Comparison of ENCODE assay signal across 19 mouse cellular contexts in the genomic region with DNA sequence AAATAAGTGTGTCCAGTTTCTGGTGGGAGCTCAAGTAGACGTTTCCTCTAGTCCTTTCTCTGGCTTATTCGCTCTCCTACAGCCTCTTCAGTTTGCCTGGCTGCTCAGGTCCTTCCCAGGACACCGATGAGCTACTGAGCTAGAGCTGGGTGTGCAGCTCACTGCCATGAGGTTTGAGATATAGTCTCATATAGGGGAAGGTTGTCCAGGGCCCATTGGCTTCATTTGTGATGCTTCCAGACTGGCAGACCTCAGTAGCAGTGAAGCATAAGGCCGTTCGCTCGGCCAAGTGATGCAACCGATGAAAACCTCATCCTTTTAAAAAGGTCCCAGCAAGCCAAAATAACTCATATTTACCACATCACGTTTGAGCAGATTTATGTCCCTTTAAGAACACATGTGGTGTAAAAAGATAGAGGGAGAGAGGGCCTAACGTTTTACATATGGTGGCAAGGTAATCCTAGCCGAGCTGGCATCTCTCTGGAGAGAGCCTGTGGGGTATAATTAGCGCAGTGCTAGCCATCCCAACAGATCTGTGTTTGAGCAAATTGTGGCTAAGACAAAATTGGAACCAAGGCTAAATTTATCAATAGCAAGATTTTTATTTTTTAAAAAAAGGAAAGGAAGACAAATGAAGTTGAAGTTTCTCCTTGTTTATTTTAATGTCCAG.
A peak's percentile ranks its signal among the peaks of the same experiment; 100 is the strongest.
DNase-seq lines count a peak whose midpoint lies in the region; ATAC-seq lines count a peak whose summit lies in the region.
"Had no signal": no experiment of that assay in that cellular context is flagged by ENCODE, and none has a peak within 500 bp of the region (broad histone marks: within the 10 kb centered on the region; RNA-seq: fewer than 3 reads in every experiment).

No protein-coding gene starts in this region.

- peak; percentile 50 to 53 for DNase-seq in cerebellum, postnatal 10 days
- no peak for DNase-seq in cerebellum, adult 18-20 months
- peak; percentile 38 for DNase-seq in gastrocnemius, adult 18-20 months (ENCODE audit: low spot score)
- DNase-seq in gastrocnemius, postnatal 14 days: no peak
- peak; percentile 35 for DNase-seq in brain, adult 2 months (ENCODE audit: low read depth, low spot score)
- DNase-seq in embryonic facial prominence, embryonic 11.5 days (ENCODE audit: low spot score): peak; percentile 34
- no peak for DNase-seq in thymus, postnatal 36 days
- DNase-seq: adrenal gland, adult 8-10 months; cerebellum, adult 9-11 months; forebrain, postnatal 0 days; kidney, adult 8-10 months; lung, postnatal 4 days; thymus, adult 18-20 months; thymus, postnatal 4 days had no signal

- ATAC-seq in embryonic facial prominence, embryonic 11.5 days (replicated peaks; ENCODE audit: insufficient number of reproducible peaks, low FRiP score, low TSS enrichment, low read depth): no peak
- no peak for ATAC-seq in hindbrain, embryonic 16.5 days
- ATAC-seq: activated CD4-positive, CD25-positive, alpha-beta regulatory T cell, adult 4 months; forebrain, postnatal 0 days; midbrain, embryonic 15.5 days had no signal

- no peak overlapping the region for H3K4me2 ChIP-seq in embryonic facial prominence, embryonic 11.5 days (ENCODE audit: low read depth, low read length)
- H3K4me2 ChIP-seq in hindbrain, embryonic 16.5 days (ENCODE audit: low read length): no peak overlapping the region
- H3K4me2 ChIP-seq: heart, embryonic 11.5 days; midbrain, embryonic 15.5 days; neural tube, embryonic 12.5 days had no signal

- H3K27ac ChIP-seq in embryonic facial prominence, embryonic 11.5 days (replicated peaks; ENCODE audit: low read depth, low read length): no peak overlapping the region
- no peak overlapping the region for H3K27ac ChIP-seq in hindbrain, embryonic 16.5 days (ENCODE audit: low read depth, low read length)
- H3K27ac ChIP-seq: midbrain, embryonic 15.5 days; neural tube, embryonic 12.5 days had no signal

- intact Hi-C loops in gastrocnemius, postnatal 14 days (cut with DNase I; ENCODE audit: low total_unique reads): no loop called here

- H3K9me3 ChIP-seq in embryonic facial prominence, embryonic 11.5 days (replicated peaks; ENCODE audit: control insufficient read depth, low read length): no peaks in the 10 kb centered on the region
- no peaks in the 10 kb centered on the region for H3K9me3 ChIP-seq in hindbrain, embryonic 16.5 days (ENCODE audit: control insufficient read depth, low read length)
- H3K9me3 ChIP-seq: midbrain, embryonic 15.5 days; neural tube, embryonic 12.5 days had no signal

- WGBS in embryonic facial prominence, embryonic 11.5 days: 66% methylated on average over 11 of the region's 11 CpGs
- 72% methylated on average over 11 of the region's 11 CpGs for WGBS in hindbrain, embryonic 16.5 days

- H3K36me3 ChIP-seq in embryonic facial prominence, embryonic 11.5 days (replicated peaks; ENCODE audit: control insufficient read depth, insufficient read depth, low read depth, low read length): no peaks in the 10 kb centered on the region
- H3K36me3 ChIP-seq in hindbrain, embryonic 16.5 days (ENCODE audit: control insufficient read depth, insufficient read depth, low read length): no peaks in the 10 kb centered on the region
- H3K36me3 ChIP-seq: midbrain, embryonic 15.5 days; neural tube, embryonic 12.5 days had no signal

- H3K4me1 ChIP-seq in embryonic facial prominence, embryonic 11.5 days (ENCODE audit: control insufficient read depth, insufficient read depth, low read length): no peaks in the 10 kb centered on the region
- no peaks in the 10 kb centered on the region for H3K4me1 ChIP-seq in hindbrain, embryonic 16.5 days (ENCODE audit: control insufficient read depth, insufficient read depth, low read depth, low read length)
- H3K4me1 ChIP-seq: midbrain, embryonic 15.5 days; neural tube, embryonic 12.5 days had no signal

- H3K27me3 ChIP-seq in embryonic facial prominence, embryonic 11.5 days (ENCODE audit: control insufficient read depth, insufficient read depth, low read length): no peaks in the 10 kb centered on the region
- no peaks in the 10 kb centered on the region for H3K27me3 ChIP-seq in hindbrain, embryonic 16.5 days (replicated peaks; ENCODE audit: control insufficient read depth, insufficient read depth, low read length)
- H3K27me3 ChIP-seq: midbrain, embryonic 15.5 days; neural tube, embryonic 12.5 days had no signal

- no peak overlapping the region for H3K4me3 ChIP-seq in embryonic facial prominence, embryonic 11.5 days (ENCODE audit: low read depth, low read length)
- no peak overlapping the region for H3K4me3 ChIP-seq in hindbrain, embryonic 16.5 days (ENCODE audit: low read length)
- H3K4me3 ChIP-seq: midbrain, embryonic 15.5 days; neural tube, embryonic 12.5 days had no signal

- no peak overlapping the region for H3K9ac ChIP-seq in embryonic facial prominence, embryonic 11.5 days (replicated peaks; ENCODE audit: low read length)
- no peak overlapping the region for H3K9ac ChIP-seq in hindbrain, embryonic 16.5 days (ENCODE audit: low read depth, low read length)
- H3K9ac ChIP-seq: forebrain, postnatal 0 days; midbrain, embryonic 15.5 days; neural tube, embryonic 12.5 days had no signal

Comparison
In these comparisons a context has a peak if more than half of its experiments do, and no peak if none do; other contexts are left out.
1. DNase-seq: peak in cerebellum, postnatal 10 days (2 of 2), gastrocnemius, adult 18-20 months (single experiment), brain, adult 2 months (single experiment) and embryonic facial prominence, embryonic 11.5 days (single experiment); none in cerebellum, adult 18-20 months (0 of 2), gastrocnemius, postnatal 14 days (single experiment) and thymus, postnatal 36 days (0 of 2).